Mouse (Mus musculus) urinary bladder, postnatal 25 days (tissue): ENCODE measurements around the gene Lce3e.

Experiments used
- DNase-seq: peaks from one replicate; pipeline ENCODE4 v3.0.0; 2022; ENCODE audit warnings: low spot score

The Lce3e gene

DNA sequence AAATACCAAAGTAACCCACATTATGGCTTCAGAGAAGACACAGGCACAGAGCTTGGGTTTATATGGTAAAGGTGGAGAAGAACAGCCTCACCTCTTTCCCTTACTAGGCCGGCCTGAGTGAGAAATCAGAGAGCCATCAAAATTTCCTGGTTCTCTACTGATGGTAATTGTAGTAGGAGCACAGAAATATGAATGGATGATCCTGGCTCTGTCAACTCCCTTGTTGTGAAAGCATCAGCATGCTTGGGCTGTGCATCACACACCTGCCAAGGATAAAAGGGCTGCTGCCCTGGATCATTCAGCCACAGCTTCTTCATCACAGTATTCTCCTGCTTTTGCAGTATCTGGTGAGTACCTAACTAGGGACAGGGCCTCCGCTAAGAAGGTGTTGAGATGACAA is at the start of gene Lce3e:
TSS of gene Lce3e (plus strand) at position 301 of the 400 bp plus-strand sequence.
- DNase-seq, result no peak

DNA sequence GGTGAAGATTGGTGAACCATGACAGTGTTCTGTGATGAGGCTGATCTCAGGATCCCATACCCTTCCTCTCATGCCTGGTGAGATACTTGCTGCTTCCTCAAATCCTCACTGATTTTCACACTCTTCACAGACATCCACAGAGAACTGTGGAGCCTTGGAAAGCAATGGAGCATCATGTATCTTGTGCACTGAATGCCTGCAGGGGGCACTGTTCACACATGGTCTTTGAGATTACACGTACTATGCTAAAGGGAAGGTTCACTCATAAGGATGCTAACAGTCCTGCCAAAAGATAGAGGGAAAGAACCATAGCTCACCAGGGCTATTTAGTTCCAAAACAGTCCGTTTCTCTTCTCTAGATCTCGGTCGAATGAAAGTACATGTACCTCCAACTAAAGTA is 46.5 kb upstream of the Lce3e start:
- DNase-seq, result peak; percentile 38

DNA sequence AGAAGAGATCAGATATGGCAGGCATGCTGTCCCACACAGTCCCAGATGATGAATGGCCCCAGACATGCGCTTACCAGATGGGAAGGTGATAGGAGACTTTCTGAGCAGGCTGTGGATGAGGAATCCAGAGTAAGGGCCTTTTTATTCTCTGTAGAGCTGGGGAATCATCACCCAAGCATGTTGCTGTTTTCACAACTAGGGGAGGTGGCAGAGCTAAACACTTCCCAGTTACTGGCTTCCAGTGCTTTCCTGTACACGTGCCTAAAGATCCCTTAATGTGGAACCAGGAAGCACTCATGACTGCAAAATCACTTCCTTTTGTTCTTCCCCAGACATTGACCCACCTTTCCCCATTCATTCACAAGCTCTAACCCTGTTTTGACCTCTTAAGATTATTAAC is 40.7 kb upstream of the Lce3e start, which contains the start of gene Lce3a:
TSS of gene Lce3a (minus strand) at position 101 of the 400 bp plus-strand sequence.
- no peak for DNase-seq

DNA sequence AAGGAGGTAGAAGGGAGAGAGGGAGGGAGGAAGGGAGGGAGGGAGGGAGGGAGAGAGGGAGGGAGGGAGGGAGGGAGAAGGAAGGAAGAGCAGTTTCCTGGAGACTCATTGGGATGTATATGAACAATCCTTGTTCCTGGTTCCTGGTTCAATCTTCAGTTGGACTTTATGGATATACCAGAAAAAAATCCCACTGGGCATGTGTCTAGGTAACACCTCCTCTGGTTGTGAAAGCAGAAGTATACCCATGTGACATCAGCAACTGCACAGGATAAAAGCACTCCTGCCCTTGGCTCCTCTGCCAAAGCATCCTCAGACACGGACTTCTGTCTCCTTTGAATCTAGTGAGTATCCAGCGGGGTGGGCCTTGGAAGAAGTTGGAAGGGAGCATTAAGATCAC is 34.2 kb upstream of the Lce3e start, which contains the start of gene Lce3b:
TSS of gene Lce3b (plus strand) at position 301 of the 400 bp plus-strand sequence.
- DNase-seq, result no peak

DNA sequence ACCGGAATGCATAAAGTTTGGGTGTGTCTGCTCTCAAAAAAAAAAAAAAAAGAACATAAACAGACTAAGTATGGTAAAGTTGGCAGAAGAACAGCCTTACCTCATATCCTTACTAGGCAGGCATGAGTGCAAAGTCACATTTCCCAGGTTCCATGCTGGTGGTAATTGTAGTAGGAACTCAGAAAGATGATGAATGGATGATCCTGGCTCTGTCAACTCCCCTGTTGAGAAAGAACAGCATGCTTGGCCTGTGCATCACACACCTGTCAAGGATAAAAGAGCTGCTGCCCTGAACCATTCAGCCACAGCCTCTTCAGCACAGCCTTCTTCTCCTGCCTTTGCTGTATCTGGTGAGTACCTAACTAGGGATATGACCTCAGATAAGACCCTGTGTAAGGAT is 22.7 kb upstream of the Lce3e start, which contains the start of gene Lce3c:
TSS of gene Lce3c (plus strand) at position 301 of the 400 bp plus-strand sequence.
- no peak for DNase-seq

DNA sequence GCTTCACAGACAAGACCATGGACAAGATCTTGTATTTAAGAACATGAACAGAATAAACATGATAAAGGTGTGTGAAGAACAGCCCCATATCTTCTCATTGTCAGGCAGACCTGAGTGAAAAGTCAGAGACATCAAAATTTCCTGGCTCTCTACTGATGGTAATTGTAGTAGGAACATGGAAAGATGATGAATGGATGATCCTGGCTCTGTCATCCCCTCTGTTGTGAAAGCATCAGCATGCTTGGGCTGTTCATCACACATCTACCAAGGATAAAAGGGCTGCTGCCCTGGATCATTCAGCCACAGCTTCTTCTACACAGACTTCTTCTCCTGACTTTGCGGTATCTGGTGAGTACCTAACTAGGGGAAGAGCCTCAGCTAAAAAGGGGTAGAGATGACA is 9.8 kb upstream of the Lce3e start, which contains the start of gene Lce3d:
TSS of gene Lce3d (plus strand) at position 301 of the 400 bp plus-strand sequence.
- no peak for DNase-seq

DNA sequence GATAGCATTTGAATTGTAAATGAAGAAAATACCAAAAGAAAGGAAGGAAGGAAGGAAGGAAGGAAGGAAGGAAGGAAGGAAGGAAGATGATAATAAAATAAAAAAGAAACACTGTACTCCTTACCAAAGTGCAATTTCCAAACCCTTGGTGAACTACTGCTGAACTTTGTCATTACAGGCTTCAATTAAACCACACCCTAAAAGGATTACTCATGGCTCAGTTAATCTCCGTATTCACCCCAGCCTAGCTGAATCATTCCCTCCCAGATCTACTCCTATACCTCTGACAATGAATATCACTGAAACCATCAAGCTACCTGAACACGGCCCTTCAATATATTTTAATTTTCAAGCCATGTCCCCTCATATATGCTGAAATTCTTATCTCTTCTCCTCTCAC is 11.6 kb downstream of the Lce3e start:
- DNase-seq, result no peak

DNA sequence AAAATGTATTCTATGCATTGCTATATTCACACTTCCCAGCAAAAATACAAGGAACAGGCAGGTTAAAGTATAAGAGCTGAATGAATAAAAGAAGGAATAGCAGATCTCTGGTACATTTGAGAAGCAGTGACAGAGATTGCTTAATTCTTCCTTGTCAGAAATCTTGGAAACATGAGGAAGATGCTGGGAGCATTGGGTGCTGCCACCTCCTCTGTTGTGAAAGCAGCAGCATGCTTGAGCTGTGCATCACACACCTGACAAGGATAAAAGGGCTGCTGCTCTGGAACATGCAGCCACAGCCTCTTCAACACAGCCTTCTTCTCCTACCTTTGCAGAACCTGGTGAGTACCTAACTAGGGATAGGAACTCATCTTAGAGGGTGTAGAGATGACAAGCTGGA is 25.1 kb downstream of the Lce3e start, which contains the start of gene Lce3f:
TSS of gene Lce3f (plus strand) at position 301 of the 400 bp plus-strand sequence.
- no peak for DNase-seq

DNA sequence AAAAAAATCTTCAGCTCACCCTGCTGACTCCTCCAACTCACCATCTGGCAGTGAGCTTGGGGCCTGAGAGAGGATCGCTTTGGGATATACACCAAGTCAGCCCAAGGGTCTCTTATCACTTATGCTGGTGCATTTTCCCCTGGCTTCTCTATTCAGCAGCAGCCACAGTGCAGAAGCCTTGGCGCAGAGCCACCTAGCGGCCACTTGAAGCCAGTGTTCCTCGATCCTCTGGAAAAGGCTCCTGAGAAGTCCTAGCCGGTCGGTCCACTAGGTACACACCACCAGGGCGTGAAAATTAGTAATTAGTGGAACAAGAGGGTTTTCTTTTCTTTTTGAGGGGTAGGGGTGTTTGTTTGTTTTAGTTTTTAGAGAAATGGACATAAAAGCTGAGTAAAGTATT is 31.8 kb downstream of the Lce3e start:
- peak; percentile 65 for DNase-seq

DNA sequence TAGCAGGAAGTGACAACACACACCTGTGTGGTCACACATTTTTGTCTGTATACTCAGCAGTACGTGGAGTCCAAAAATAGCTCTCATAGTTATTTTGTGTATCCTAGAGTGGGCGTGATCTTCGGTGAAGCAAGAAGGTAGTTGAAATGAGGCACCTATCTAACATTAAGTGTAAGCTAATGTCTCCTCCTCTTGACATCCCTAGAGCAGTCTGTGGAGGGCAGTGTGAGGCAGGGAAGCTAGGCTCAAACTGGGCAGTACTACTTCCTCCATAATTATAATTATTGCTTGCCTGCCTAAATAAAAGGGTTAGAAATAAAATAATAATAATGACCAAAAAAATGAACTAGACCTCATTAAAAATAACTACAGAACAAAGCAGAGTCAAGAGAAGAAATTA is 33.8 kb downstream of the Lce3e start:
- DNase-seq, result no peak

DNA sequence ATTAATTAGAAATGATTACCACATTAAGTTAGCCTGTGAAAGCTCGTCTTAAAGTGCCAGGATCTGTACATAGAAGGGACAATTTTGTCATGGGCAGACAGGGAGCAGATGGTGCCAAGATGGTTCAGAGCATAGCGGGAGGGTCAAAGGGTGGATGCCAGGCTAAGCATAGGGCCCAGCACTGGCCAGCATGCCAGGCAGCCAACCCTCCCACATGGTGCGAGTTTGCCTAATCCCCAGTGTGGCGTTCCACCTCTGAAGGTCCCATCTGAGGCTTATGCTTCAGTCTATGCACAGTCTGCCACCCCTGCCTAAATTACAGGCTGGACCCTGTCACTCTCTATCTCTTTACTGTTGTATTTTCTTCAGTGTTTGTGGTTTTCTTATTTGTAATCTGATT is 36.0 kb downstream of the Lce3e start:
- no peak for DNase-seq

DNA sequence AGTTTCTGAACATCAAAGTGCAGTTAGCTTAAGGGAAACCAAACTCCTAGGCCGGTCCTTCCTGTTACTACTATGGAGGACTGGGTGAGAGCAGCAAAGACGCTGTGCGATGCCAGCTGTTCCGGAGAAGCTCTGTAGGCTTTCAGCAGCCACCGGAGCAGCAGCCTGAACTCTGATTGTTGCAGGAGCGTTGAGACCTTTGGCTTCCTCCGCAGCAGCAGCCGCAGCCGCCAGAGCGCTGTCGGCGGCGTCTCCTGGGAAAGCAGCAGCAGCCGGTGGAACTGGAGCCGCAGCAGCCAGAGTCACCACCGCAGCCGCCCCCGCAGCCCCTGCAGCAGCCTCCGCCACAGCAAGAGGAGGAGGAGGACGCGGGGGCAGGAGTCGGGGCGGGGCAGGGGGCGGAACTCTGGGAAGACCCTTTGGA is 47.5 kb downstream of the Lce3e start:
- peak; percentile 8 for DNase-seq

DNA sequence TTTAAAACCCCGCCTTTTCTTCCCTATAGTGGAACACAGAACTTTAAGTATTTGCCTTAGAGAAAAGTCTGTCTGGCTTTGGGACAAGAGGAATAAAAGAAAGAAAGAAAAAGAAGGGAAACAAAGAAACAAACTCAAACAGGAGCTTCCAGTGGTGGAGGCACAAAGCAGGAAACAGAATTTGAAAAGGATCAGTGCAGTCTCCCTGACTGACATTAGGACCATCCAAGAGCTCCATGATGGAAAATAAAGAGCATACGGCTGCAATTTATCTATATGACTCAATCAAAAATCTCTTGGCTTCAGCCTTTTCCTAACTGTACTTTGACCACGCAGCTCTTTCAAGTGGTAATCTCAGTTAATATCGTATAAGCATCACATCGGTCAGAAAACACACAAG is 48.0 kb downstream of the Lce3e start:
- DNase-seq, result no peak

DNA sequence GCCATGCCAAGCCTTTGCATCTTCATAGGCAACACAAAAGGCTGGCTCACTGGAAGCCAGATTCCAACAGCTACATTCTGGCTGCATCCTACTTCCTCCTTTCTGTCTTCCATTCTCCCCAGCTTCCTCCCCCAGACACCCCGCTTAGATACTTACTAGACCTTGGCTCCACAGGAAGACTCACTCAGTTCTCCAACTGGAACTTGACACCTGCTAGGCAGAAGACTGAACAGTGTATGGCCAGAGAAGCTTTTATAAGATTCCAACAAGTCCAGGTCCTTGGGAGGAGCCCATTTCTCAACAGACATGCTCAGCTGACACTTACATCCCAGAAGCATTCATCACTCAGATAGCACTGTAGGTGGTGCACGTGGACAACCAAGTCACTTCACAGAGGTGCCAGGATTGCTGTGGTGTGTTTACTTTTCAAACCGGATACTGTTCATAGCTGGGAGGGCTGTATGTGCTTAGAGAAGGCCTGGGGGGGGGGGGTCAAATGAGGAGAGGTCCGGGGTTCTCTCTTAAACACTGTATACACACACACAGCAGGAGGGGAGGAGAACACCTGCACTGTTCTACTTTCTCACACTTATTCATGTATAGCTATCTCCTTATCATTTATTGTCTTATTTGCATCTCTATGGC is 48.7 kb downstream of the Lce3e start, which contains the start of gene Crct1:
TSS of gene Crct1 (minus strand) at position 228 of the 645 bp plus-strand sequence.
- DNase-seq, result no peak
